Mouse (Mus musculus) 3134 (cell line): ENCODE results near the gene Strip2.

ENCODE experiments used
- DNase-seq: peaks from one replicate; pipeline ENCODE4 v3.0.0-alpha.2; 2011; ENCODE audit warnings: low spot score; ENCODE audit not compliant: insufficient read length; ENCODE audit errors: extremely low read depth

Strip2 gene

DNA sequence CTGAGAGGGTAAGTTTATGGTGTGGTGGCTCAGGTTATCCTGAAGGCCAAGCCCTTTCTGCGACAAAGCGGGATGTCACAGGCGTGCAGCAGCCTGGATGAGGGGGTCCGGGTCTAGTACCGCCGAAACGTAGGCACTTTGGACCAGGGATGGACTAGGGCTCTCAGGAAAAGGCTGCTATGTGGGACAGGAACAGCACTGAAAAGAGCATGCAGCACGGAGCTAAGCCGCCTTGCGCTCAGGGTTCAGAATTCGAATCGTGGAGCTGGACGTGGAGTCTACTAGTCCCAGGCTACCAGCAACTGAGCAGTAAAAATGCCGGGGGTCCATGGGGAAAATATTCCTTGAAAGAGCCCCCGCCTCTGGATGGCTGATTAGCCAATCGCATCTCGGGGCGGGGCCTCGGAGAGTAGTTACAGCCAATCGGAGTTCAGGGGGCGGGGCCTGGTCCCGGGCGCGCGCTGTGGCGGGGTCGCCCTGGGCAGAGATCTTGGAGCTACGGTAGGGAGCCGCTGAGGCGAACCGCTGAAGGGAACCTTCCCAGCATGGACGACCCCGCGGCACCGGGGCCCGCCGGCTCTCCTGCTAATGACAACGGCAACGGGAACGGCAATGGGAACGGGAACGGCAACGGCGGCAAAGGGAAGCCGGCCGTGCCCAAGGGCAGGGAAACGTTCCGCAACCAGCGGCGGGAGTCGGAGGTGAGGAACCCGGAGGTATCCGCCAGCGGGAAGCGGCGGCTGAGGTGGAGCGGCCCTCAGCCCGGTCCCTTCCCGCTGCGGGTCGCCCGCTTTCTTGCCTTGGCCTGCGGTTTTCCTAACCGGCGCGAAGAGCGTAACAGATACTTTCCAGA is at the start of gene Strip2:
Strip2 (plus strand) TSS at position 483 of the 853 bp plus-strand sequence.
- DNase-seq = no peak

DNA sequence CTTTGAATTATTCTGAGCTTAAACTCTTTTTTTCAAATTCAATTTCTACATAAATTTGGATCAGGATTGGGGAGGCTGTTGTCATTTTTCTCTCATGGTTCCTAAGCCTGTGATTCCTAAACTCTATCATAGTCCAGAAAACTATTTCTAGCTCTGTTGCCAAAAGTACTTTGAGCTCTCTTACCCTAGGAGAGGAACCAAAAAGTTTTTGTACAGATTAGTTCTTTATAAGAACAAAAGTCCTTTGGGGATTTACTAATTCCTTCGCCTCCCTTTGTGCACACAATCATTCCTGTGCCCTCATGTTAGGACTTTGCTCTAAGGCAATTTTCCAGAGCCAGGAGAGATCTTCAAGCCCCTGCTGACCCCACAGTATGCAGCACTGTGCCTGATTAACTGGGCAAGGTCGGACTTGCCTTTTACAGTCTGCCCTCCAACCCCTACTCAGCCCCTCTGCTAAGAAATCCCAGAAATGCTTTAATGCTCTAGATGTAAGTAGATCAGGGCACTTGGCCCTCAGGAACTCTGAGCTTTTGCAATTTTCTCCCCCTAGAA is 48.4 kb upstream of the Strip2 start:
- DNase-seq = no peak

DNA sequence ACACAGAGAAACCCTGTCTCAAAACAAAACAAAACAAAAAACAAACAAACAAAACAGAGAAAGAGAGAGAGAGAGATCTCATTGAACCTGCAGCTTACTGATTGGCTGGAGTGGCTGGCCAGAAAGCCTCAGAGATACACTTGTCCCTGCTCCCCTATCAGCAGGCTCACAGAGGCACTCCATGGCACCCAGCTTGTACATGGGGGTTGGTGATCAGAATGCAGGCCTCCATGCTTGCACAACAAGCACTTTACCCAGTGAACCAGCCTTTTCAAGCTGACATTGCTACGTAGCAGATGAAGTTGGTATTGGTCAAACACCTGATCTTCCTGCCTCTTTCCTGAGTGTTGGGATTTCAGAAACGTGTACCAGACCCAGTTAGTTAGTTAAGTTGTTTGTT is 43.2 kb upstream of the Strip2 start:
- DNase-seq = no peak

DNA sequence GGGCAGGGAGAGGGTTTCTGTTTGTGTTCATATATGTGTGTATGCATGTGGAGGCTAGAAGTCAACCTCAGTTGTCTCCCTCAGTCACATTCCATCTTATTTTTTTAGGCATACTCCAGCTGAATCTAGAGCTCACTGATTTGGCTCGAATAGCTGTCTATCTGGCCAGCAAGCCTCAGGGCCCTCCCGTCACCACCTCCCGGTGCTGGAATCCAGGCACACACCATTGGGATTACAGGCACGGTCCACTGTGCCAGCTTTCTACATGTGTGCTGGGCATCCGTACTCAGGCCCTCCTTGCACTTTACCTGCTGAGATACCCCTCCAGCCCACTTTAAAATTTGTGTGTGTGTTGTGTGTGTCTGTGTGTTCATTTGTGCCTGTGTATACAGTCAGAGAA is 41.2 kb upstream of the Strip2 start:
- DNase-seq = no peak

DNA sequence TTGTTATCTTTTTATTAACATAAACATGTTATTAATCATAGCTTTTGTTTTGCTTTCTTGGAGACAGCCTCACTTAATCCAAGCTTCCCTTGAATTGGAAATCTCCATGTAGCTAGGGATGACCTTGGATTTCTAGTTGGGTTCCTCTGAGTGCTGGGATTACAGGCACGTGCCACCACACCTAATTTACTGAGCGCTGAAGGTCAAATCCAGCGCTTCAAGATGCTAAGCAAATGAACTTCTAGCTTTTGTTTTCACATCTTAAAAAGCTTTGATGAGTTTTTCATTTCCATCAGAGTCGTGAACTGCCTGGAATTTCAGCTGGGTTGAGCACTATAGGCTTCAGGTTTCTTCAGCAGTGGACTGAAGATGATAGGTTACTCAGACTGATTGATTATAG is 40.0 kb upstream of the Strip2 start:
- no peak for DNase-seq

DNA sequence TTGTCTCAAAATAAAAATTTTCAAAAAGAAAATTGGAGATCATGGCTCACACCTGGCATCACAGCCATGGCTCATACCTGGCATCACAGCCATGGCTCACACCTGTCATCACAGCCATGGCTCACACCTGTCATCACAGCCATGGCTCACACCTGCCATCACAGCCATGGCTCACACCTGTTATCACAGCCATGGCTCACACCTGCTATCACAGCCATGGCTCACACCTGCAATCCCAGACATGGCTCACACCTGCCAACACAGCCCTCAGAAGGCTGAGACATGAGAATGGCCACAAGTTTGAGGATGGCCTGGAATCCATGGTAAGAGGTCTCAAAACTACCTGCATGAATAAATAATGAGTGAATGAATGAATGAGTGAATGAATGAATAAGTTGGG is 37.2 kb upstream of the Strip2 start:
- DNase-seq = no peak

DNA sequence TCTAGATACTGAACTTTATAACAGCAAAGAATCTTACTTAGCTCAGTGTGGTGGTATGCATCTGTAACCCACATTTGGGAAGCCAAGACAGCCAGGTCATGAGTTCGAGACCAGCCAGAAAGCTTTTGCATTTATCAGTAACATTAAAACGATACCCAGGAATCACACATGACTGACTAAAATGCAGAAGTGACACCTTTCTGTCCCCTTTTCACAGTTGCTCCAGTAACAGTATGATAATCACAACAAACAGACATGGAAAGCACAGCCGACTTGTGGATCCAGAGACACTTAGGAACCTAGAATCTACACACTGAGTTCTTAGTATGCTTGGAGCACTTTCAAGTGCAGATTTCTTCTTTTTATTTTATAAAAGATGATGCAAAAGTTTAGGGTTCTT is 36.0 kb upstream of the Strip2 start:
- no peak for DNase-seq

DNA sequence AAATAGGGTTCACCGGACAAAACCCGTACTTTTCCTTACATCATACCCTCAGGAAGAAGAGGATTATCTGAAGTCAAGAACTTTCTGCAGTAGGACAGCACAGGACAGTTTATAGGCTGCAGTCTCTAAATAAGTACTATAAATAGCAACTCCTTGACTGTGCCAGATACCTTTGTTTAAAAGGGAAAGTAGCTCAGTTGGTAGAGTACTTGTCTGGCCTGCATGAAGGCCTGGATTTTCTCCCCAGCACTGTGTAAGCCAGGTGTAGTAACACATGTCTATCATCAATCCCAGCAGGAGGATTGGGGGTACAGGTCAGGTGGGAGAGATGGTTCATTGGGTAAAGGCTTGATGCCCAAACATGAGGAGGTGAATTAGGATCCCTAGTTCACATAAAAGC is 34.9 kb upstream of the Strip2 start:
- DNase-seq = no peak

DNA sequence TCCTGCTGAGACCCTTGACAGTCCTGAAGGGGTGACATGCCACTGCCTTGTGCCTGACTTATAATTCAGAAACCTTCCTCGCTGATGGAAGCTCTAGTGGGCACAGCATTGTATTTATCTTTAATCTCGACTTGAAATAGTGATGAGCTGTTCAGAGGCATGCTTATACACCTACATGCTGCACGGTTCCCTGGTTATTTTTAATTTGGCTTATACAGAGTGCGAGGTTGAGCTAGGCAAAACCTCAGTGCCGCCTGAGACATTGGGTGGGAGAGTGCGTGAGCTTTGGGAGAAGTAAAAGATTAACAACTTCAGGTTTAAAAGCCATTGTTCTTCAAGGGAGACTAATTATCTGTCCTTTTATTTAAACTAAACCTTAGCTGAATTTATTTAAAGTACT is 33.9 kb upstream of the Strip2 start:
- no peak for DNase-seq

DNA sequence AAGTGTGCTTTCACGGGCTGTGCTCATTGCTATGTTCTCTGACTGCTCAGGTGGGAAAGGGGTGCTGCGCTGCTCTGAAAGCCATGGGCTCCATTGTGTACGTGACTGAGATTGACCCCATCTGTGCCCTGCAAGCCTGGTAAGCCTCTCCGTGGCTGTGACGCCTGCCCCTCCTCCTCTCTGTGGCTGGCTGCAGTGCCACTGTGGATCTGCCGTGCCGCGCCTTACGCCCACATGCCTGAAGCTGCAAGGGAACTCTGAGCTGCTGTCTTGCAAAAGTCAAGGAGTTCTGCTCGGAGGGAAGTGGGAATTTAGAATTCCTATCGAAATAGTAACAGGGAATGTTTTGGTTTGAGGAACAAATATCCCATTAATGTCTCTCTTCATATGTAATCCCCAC is 25.7 kb upstream of the Strip2 start:
- no peak for DNase-seq

DNA sequence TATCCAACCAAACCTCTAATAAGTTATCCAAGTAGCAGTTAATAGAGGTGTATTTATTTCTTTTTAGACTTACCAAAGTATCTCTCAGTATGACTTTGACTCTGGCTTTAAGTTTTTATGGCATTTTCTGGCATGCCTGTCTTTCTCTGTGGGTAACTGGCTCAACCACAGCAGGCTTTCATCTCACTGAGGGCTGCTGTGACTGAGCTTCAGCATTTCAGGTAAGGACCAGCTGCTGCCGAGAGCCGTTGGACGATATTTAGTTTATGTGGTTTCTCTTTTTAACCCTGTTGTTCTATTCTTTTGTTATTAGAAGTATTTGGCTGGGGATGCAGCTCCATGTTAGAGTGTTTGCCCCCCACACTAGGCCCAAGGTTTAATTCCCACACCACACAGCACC is 19.8 kb upstream of the Strip2 start:
- no peak for DNase-seq

DNA sequence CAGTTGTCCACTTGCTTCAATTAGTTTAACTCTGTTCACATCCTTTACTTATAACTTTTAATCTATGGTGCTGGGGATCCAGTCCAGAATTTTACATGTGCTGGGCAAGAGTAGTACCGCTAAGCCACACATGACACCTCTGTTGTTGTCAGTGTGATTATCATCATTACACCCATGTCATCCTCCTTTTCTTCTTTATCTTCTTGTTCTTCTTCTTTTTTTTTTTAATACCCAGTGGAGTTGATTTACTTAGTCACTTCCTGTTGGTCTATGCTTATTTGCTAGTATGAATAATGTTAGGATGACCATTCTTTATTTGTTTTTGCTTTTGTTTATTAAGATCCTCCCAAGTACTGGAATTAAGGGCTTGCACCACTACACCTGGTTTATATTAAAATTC is 15.4 kb upstream of the Strip2 start:
- no peak for DNase-seq

DNA sequence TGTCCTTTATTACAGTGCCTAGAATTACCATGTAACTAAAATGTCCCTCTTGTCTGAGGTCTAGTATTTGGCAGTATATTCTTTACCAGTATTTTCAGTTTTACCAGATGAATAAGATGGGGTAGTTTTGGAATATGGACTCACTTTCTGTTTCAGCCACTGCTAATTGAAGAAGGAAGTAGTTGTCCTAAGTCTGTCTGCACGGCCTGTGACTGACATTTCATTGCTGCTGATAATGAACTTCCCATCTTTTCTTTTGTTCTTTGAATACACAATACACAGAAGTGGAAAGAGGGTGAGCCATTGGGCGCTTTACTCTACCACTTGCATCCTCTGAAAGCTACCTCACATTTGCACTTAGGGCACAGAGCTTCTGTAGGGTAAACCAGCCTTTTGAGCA is 14.6 kb upstream of the Strip2 start:
- DNase-seq = no peak

DNA sequence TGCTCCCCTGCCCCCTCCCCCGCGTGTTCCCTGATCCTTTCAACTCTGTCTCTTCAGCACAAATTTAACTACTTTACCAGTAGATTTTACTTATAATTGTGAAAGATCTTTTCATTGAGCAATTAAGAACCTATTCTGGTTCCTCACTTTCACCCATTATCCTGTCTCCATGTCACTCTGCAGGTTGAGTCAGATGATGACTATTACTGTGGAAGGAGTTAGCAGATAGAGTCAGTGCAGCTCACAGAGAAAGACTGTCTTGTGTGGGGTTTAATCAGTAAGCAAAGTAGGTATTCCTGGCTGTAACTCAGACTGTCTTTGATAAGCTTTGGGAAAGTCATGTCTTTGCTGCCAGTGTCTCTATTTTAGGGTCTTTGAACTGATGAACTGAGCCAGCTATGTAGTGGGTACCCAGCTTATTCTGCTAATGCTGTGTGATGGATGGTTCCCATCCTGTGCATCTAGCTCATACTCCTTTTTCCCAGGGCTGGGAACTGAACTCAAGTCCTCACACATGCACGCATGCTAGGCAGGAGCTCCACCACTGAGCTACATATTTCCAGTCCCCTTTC is 13.4 kb upstream of the Strip2 start:
- no peak for DNase-seq

DNA sequence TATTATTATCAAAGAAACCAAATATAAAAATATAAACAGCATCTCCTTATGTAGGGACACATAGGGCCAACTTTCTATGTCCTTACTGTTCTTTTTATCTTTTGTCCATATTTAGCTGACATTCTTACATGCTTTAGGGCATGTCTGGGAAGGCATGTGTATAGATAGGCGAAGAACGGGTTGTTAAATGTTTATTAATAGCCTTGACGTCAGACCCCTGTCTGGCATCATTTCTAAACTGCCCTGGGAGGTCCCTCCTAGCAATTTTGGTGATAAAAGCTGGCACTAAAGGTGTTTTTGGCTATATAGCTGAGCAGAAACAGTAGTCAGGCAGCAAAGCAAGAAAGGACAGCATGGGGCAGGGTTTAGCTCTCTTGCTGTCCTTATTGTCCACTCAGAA is 12.5 kb upstream of the Strip2 start:
- DNase-seq = no peak

DNA sequence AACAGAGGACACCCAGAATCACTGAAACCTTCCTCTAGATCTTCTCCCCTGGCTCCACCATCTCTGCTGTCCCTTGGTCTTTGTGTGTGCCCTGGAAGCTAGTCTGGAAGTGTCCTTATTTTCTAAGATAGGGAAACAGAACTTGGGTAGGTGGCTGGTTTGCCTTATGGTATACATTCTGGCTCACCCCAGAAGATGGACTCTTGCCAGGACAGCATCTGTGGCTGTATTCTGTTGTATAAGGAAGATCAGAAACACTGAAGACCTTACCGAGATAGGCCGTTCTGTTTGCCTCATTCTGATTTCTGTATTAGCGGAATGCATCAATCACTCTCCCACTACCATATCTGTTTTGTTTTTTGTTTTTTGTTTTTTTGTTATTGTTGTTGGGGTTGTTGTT is 6.2 kb upstream of the Strip2 start:
- no peak for DNase-seq

DNA sequence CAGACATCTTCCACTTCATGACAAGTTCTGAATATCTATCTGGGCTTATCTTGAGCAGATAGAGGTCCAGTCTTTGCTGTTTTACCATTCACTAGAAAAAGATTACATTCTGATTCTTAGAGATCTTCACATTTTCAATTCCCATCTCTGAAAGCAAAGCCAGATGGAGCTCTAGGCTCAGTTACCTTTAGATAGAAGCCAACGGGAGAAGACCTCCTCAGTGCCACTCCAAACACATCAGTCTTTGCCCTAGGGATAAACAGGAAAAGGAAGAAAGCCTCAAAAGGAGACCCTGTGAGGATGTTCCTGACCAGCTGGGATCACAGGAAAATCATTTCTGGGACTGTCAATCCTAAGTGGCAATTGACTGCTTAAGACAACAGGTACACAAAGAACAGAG is 3.1 kb upstream of the Strip2 start:
- DNase-seq = no peak

DNA sequence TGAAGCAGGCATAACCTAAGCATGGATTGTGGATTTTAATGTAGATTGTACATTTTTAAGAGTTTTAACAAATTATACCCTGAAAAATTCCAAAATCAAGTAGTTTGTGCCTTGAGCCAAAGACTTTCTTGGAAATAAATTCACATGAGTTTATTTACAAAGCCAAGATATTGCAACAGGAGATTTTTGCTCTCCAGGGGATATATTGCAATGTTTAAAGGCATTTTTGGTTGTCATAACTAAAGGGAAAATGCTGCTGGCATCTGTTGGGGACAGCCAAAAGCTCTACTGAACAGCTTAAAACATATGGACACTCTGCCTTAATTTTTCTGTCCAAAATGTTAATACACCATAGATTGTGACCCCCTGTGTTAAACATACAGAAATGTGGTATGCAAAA is 2.7 kb upstream of the Strip2 start:
- no peak for DNase-seq

DNA sequence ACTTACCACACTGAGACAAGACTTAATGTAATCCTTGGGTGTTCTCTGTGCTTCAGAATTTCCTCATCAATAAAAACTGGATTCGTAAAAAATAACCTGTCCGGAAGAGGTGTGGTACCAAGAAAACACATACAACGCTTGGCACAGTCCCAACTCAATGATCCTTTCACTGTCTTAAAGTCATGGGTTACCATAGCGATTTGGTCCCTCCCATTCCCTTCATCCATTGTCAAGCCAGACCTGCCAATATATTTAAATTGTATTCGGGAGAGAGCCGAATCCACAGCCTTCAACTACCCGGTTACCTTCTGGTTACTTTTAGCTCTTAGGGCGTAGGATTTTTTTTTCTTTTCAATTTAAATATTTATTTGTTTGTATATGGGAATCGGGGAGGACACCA is 976 bp upstream of the Strip2 start:
- DNase-seq = no peak

DNA sequence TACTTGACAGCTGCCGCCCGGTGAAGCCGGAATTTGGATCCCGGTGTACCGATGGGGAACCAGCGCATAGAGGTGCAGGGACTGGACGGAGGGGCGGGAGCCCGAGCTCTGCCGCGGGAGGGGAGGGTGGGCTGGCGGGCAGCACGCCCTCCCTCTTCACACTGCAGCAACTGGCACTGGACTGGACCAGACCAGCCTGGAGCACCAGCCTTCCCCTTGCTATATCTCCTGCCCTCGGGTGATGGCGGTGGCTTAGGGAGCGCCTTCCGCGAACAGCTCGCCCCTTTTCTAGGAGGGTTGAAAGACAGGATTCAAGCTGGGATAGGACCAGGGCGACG is 540 bp downstream of the Strip2 start:
- DNase-seq = no peak

DNA sequence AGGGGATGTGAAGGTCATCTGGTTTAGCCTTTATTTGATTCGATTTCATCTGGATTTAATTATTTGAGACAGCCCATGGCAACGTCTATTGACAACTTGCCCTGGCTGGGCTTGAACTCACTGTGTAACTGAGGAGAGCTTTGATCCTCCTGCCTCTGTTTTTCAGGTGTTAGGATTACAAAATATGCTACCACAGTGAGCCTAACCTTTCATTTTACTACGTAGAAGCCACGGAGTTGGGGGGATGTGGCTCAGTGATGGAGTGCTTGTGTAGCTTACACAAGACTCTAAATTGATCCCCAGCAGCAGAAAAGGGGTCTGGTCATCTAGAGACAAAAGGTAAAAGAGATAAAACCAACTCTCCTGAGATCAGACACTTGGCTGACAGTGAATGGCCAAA is 1.1 kb downstream of the Strip2 start:
- DNase-seq = no peak

DNA sequence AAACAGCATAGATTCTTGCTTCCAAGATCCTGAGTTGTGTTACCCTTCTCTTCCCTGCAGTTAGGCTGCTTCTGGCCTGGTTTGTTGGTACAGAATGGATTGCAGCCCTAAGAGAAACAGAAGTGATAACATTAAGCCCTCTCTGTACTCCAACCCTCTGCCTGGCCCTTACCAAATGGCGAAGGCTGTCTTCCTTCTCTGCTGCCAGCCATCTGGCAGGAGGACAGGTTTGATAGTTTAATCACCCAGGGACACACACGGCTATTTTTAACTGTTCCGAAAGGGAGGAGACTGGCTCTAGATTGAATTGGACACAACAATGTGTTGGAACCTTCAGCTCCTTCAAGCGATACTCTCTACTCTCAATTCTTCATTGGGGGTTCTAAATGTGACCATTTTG is 6.7 kb downstream of the Strip2 start:
- DNase-seq = no peak
